Mouse (Mus musculus) NIH3T3 (cell line): ENCODE measurements around the gene Gm49358.

Experiments used
- DNase-seq: peaks from one replicate; pipeline ENCODE4 v3.0.0-alpha.2; 2012; ENCODE audit warnings: low read depth

Gene Gm49358

DNA sequence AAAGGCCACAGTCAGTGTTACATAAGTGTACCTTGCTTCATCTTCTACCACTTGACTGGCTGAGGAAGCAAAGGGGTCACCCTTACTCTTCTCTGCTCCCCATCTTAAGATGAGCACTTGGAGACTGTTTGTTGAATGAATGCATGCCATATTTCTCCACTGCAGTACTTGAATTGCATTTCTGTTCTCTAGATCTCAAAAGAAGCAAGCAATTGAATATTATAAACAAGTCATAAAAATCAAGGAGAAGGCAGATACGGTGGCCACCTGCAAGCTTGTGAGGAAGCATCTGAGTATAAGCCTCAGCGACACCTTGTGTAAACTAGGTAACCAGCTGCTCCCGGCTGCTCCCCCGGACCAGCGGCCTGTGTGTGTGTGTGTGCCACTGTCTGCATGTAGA lies at the start of gene Gm49358:
Gene Gm49358, plus strand, starts transcription at position 301 of the 400 bp plus-strand sequence.
- DNase-seq = no peak

DNA sequence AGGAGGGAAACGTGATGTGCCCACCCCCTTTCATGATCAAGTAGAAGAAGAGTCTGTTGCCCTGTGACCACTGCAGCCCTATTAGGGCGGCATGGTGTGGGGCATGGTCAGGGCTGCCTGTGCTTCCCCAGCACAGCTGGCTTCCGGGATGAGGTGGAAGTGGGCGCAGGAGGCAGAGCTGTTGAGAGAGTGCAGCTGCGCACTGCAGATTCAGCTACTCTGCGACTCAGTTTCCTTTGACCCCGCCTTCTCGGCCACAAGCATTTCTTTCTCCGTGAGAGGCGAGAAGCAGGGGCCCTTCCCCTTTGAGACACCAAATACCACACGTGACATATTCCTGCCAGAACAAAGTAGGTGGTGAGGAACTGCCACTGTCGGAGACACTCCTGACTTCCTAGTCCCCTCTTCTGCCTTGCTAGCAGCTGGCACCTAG lies 36.2 kb upstream of the Gm49358 start:
- DNase-seq = no peak

DNA sequence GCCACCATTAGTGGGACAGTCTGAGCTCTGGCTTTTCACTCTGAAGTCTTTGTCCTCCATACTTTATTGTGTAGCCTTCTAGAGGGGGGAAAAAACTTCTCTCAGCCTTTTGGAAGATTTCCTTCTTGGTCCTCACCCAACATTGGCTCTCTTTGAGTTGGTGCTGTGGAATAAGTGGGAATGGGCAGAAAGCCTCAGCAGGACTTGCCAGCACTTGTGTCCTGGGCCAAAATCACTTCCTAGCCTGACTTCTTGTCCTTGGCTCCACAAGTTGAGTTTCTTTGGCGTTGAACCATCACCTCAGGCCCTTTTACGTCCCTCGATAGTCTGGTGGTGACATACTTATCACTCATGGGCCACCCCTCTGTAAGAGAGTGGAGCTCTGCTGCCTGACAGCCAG lies 35.6 kb upstream of the Gm49358 start:
- DNase-seq = no peak

GRCm38 (mm10) chr10:86730823-86731499 lies 32.8 kb upstream of the Gm49358 start:
- DNase-seq = peak; percentile 92

DNA sequence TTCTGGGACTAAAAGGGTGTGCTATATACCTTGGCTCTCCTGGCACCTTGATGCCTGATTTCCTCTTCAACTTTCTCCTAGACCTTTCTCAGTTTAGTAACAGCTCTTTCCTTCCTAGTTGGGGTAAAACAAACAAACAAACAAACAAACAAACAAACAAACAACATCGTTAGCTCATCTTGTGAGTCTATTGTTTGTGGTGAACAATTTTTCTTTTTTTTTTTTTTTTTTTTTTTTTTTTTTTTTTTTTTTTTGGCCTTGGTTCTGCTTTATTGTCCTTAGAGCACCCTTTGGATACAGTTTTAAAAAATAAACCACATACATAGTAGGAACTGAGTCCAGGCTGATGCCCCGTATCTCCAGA lies 32.3 kb upstream of the Gm49358 start:
- DNase-seq = no peak

DNA sequence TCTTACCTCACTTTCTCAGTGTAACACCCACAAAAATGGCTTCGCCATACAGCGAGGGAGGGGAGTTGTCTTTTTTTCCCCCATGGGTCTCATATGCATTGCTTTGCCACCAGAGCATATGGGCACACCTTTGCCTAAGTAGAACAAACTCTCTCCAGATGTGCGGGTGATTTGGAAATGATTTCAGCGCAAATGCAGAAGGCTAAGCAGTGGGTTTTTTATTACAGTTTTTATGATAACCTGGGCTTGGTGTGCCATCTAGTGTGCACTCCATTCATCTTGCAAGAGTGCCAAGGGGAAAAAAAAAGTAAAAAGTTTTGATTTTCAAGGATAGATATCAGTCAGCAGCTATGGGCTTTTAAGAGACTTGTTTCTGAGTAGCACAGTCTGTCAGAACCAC lies 28.7 kb upstream of the Gm49358 start:
- DNase-seq = peak; percentile 67

DNA sequence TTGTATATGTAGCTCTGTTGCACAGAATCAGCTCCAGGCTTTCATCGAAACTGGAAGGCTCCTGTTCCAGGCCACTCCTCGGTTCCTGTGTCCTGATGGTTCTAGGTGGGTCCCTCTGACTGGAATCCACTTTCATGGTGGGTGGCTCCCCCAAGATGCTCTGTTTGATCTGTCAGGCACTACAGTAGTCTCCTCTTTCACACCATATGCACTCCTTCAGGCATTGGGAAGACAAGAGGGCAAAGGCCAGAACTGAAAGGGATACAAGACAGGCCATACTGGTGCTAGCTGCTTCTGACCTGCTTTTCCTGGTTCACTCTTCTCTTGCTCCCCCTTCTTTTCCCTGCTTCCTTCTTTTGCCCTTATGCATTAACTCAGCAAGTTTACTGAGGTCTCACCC lies 20.9 kb upstream of the Gm49358 start:
- no peak for DNase-seq

GRCm38 (mm10) chr10:86744306-86744705 lies 19.5 kb upstream of the Gm49358 start:
- DNase-seq = no peak

- DNase-seq = no peak
These were observed 7.8 kb upstream of the Gm49358 start for GRCm38 (mm10) chr10:86755816-86756502.

- no peak for DNase-seq
These were observed 6.0 kb upstream of the Gm49358 start for GRCm38 (mm10) chr10:86757724-86758123.

DNA sequence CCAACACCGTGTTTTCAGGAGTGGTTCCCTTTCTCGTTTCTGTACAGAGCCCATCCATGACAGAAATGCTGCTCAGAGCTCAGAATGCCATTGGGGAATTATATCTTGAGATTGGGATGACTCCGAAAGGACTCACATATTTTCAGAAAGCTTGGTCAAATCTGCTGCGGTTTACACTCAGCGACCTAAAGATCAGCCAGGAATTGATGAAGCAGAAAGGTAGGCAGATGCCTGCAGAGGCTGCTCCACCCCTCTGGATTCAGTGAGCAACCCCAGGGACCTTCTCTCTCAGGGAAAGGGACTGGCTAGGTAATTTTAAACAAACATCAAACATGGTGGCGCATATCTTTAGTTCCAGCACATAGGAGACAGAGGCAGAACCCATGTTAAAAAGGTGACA lies 5.6 kb upstream of the Gm49358 start:
- DNase-seq = no peak

- no peak for DNase-seq
These were observed 2.5 kb upstream of the Gm49358 start for GRCm38 (mm10) chr10:86761236-86761635.

DNA sequence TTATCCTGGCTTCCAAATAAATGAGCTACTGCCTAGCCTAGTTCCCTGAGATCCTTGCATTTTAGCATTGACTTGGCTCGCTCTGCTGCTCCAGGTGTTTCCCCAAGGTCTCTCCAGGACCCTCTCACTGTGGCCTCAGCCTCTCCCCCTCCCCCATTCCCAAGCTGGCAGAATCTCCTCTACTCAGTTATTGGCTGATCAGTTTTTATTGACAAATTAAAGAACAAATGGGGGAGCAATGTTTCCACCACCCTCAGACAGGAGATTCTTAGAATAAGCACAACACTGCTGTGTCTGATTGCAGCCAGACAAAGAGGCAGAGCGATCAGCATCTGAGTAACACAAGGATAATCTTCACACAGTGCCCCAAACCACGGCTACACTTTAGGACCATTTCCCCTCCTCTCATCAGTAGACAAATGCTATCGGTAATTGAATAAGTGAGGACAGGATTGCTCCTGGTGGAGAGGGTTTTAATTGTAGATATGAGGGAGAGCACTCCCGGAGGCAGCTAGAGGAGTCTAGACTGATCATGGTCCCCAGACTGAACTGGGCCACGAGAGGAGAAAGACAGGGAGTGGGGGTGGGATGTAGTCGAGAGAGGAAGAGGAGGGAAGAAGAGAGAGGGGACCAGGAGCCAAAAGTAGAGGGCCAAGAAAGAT lies 1.9 kb upstream of the Gm49358 start:
- no peak for DNase-seq

- no peak for DNase-seq
These were observed 1.4 kb upstream of the Gm49358 start for GRCm38 (mm10) chr10:86762384-86762730.

DNA sequence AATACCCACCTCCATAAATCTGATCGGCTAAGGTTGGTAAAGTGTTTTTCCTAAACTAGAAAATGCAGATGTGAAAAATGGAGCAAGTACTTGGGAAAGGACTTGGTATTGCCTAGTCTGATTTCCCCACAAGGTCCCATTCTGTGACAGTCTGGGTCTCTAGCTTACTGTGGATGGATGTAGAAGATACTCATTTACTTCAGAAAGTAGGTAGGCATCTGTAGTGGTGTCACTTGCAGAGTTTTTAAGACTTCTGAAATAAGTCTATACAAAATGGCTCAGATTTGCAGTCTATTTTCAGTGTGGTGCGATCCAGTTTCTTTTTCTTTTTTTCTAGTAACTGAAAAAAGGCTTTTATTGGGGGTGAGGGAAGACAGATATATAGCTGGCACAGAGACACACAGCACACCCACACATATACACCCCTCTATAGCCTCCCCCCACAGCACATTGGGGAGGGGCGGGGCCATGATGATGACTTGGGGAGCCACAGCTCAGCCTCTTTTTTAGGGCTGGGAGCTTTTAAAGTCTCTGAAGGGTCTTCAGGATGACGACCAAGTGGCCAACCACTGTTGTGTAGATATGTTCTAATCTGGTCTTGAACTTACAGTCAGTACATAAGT lies 1.7 kb downstream of the Gm49358 start:
- no peak for DNase-seq

DNA sequence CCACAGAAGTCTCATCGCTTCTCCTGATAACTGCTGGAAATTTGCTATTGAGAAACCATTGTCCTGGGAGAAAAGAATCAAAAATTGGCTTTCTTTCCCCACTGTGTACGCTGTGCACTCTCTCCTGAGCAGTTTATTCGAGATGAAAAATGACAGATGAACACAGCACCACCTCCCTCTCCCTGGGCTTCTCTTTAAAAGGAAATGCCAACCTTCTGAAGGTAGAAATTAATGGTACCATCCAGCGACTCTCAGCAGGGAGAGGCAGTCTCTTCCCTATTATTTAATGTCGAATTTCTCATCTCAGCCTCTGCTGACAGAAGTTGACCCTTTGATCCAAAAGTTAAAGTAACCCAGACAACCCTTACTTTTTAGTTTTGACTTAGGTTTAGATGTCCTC lies 5.4 kb downstream of the Gm49358 start:
- DNase-seq = no peak

DNA sequence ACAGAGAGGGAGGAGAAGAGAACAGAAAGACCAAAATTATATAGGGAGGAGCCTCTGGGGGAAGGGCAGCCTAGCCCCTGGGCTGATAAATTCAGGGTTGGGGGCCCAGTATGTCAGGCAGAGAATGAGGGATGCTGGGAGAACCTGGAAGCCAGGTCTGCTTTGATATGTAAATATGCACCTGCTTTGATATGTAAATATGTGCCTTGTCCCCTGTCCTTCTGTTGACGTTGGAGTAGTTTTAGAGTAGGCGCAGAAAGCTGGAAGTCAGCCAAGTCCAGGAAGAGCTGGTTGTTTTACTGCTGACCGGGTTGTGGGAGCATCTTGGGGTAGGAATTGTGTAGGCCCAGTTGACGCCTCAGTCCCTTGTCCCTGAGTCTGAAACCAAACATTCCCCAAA lies 6.0 kb downstream of the Gm49358 start:
- DNase-seq = no peak

DNA sequence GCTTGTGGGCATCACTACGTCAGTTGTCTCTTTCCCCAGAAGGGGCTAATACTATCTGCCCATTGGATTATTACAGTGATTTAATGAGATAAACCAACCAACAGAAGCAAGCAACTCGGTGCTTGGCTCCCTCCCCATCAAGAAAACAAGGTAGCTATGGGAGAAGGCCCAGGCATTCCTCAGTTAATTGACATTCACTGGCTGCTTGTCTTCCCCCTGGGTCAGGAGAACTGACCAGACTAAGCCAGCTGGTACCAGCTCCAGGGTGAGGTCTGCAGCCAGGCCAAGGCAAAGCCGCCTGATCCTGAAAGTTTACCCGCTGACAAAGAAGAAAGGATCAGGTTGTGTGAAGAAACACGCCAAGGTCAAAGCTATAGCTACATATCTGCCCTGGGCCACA lies 7.9 kb downstream of the Gm49358 start:
- no peak for DNase-seq

DNA sequence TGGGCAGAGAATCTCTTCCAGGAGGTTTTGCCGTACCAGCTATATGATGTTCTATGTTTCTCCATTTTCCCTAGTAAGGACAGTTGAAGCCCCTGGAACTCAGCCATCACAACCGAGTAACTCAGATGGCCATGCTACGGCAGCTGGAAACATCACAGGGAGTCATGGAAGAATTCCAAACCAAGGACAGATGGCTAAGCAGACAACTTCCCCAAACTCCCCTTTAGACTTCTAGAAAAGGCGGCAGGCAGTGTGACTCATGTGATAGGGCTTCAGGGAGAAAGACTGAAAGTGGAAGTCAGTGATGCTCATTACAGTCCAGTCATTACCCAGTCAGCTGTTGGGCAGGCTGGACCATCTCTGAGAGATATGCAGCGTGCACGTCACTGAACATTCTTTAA lies 8.5 kb downstream of the Gm49358 start:
- peak; percentile 76 for DNase-seq

DNA sequence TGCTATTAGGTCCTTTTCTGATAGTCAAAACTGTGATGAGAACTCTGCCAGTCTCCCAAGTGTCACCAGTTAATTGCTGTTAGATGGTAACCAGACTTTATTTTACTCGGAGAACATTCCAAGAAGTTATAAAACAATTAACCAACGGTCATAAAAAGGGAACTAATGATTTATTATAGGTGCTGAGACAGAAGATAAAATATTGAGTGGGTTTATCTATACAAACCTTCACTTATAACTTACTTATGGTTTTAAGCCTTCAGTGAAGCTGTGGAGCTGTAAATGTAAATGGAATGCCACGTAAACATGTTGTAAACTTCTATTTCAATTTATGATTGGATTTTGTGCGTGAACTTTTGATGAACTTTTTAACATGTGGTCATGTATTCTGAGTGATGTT lies 9.6 kb downstream of the Gm49358 start:
- no peak for DNase-seq

DNA sequence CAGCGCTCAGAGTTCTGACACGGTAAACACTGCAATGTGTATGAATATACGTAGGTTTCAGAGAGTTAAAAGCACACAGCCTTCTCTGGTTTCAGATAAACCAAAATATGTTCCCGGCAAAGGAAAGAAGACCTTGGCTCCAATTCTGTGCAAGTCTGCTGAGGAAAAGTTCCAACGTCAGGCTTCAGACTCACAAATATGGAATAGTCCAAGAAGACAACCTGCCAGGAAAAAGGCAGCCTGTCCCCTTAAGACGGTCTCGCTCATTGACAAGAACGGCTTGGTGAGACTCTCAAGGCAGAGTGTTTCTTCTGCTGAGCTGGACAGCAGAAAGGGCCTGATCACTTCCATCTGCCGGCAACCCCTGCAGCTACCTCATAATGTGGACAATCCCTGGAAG lies 12.5 kb downstream of the Gm49358 start:
- no peak for DNase-seq

- no peak for DNase-seq
These were observed 14.0 kb downstream of the Gm49358 start for GRCm38 (mm10) chr10:86777614-86778319.
